Mouse (Mus musculus): ENCODE data around the gene Pes1.
A peak's percentile ranks its signal among the peaks of the same experiment; 100 is the strongest.

GRCm38 (mm10) chr11:4006462-4006861 is 42.7 kb downstream of the Pes1 start:
- peak; percentile 37; the same call in 1 of the 2 replicates for TF ChIP-seq CTCF (IDR thresholded peaks at IDR 0.05; ENCODE audit: low read depth)
- TF ChIP-seq EP300 (IDR thresholded peaks at IDR 0.05; ENCODE audit: low read depth), result no peak

Measured in liver, embryonic 14.5 days (tissue).